Mouse (Mus musculus): ENCODE measurements around the gene Spsb2. TPM values are rescaled to one million over a fixed set of nuclear protein-coding genes. Genes with fewer than 3 reads are reported as not detected.

Spsb2 gene
- 8.7 and 9.1 TPM in 2 replicates for polyA plus RNA-seq (2016; fragmentation: Nextera tagmentation; extraction: Ambion mirVana)

- Histone ChIP-seq H3K9me3 (no peaks in the 10 kb centered on the region), H3K4me1 (replicated peaks) (peaks cover 58% of the 10 kb centered on the region), H3K27me3 (no peaks in the 10 kb centered on the region), H3K36me3 (peaks cover 27% of the 10 kb centered on the region), H3K4me2 (peak within 1 kb of the TSS; percentile 97), H3K4me3 (replicated peaks) (peak within 1 kb of the TSS; percentile 60), H3K9ac (replicated peaks) (peak within 1 kb of the TSS; percentile 68), H3K27ac (peak within 1 kb of the TSS; percentile 92)
- peak; percentile 16 for ATAC-seq (ENCODE audit: insufficient number of reproducible peaks, insufficient read depth, low FRiP score, low TSS enrichment, low read depth)
- 4% methylated on average over 29 of the region's 29 CpGs for WGBS
These were observed at the start of gene Spsb2 for GRCm38 (mm10) chr6:124808358-124809012. Gene Spsb2, plus strand, starts transcription at chr6:124808661.

- peaks cover 26% of the 10 kb centered on the region for H3K27me3 ChIP-seq
- H3K27ac ChIP-seq, result peak overlapping the region; percentile 99
- peak overlapping the region; percentile 44 for H3K9ac ChIP-seq (replicated peaks)
- no peaks in the 10 kb centered on the region for H3K9me3 ChIP-seq
- no peak for ATAC-seq (ENCODE audit: insufficient number of reproducible peaks, insufficient read depth, low FRiP score, low TSS enrichment, low read depth)
- WGBS, result 57% methylated on average over 2 of the region's 2 CpGs
- H3K4me1 ChIP-seq (replicated peaks), result peaks cover 44% of the 10 kb centered on the region
- 0 out of 2 replicates have a peak, but pooled peaks cover 8% of the 10 kb centered on the region for H3K36me3 ChIP-seq
- H3K4me2 ChIP-seq, result peak overlapping the region; percentile 87
- H3K4me3 ChIP-seq (replicated peaks), result peak overlapping the region; percentile 89
These were observed 49.6 kb upstream of the Spsb2 start for GRCm38 (mm10) chr6:124758849-124759232.

GRCm38 (mm10) chr6:124759259-124759658, 49.2 kb upstream of the Spsb2 start:
- Histone ChIP-seq H3K4me3 (replicated peaks) (peak overlapping the region; percentile 89), H3K4me1 (replicated peaks) (peaks cover 40% of the 10 kb centered on the region), H3K27me3 (peaks cover 30% of the 10 kb centered on the region), H3K9me3 (no peaks in the 10 kb centered on the region), H3K4me2 (peak overlapping the region; percentile 87), H3K9ac (replicated peaks) (peak overlapping the region; percentile 44; the same call in 1 of the 2 replicates), H3K36me3 (0 out of 2 replicates have a peak, but pooled peaks cover 3% of the 10 kb centered on the region), H3K27ac (peak overlapping the region; percentile 99)
- 5% methylated on average over 5 of the region's 5 CpGs for WGBS
- no peak for ATAC-seq (ENCODE audit: insufficient number of reproducible peaks, insufficient read depth, low FRiP score, low TSS enrichment, low read depth)

DNA sequence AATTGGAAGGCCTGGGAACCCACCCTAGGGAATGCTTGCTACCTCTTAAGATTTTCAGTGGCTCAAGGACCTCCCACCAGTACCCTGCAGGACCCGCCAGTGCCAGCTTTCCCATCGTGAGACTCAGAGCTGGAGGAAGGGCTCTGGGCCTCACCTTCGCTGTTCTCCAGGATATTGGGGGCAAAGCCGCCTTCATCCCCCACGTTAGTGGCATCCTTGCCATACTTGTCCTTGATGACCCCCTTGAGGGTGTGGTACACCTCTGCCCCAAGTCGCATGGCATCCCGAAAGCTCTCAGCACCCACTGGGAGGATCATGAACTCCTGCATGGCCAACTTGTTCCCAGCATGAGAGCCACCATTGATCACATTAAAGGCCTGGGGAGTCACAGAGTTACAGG, 42.5 kb upstream of the Spsb2 start:
- Histone ChIP-seq H3K27me3 (peaks cover 70% of the 10 kb centered on the region), H3K9ac (replicated peaks) (no peak overlapping the region), H3K9me3 (no peaks in the 10 kb centered on the region), H3K4me1 (replicated peaks) (peaks cover 30% of the 10 kb centered on the region), H3K4me2 (no peak overlapping the region), H3K4me3 (replicated peaks) (no peak overlapping the region), H3K36me3 (no peaks in the 10 kb centered on the region), H3K27ac (no peak overlapping the region)
- WGBS, result 87% methylated on average over 7 of the region's 7 CpGs
- no peak for ATAC-seq (ENCODE audit: insufficient number of reproducible peaks, insufficient read depth, low FRiP score, low TSS enrichment, low read depth)

DNA sequence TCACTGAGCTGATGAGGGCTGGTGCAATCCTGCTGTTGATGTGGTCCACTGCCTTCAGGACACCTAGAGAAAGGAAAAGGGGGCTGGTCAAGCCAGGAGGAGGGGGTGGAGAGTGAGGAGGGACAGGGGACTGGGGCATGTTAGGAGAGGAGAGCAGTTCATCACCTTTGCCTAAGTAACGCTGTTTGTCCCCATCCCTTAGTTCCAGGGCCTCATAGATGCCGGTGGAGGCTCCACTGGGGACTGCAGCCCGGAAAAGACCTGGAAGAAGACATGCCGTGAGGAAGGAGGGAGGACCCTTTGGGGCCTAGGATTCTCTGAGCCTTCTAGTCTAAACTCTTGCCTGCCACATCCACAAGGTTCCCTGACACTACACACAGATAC, 40.9 kb upstream of the Spsb2 start:
- H3K4me3 ChIP-seq (replicated peaks), result no peak overlapping the region

GRCm38 (mm10) chr6:124767920-124768703, 40.3 kb upstream of the Spsb2 start:
- Histone ChIP-seq H3K4me2 (peak overlapping the region; percentile 92), H3K9me3 (no peaks in the 10 kb centered on the region), H3K27me3 (peaks cover 57% of the 10 kb centered on the region), H3K4me1 (replicated peaks) (peaks cover 30% of the 10 kb centered on the region), H3K27ac (no peak overlapping the region), H3K4me3 (replicated peaks) (peak overlapping the region; percentile 58), H3K36me3 (no peaks in the 10 kb centered on the region), H3K9ac (replicated peaks) (0 out of 2 replicates have a peak overlapping the region, but pooled peaks have one; percentile 31)
- ATAC-seq (ENCODE audit: insufficient number of reproducible peaks, insufficient read depth, low FRiP score, low TSS enrichment, low read depth), result no peak
- WGBS, result 30% methylated on average over 19 of the region's 19 CpGs

More for the DNA sequence above, 40.9 kb upstream of the Spsb2 start:
- H3K4me2 ChIP-seq, result 0 out of 2 replicates have a peak overlapping the region, but pooled peaks have one; percentile 92
- no peaks in the 10 kb centered on the region for H3K36me3 ChIP-seq
- peaks cover 59% of the 10 kb centered on the region for H3K27me3 ChIP-seq
- H3K4me1 ChIP-seq (replicated peaks), result peaks cover 30% of the 10 kb centered on the region
- no peak overlapping the region for H3K9ac ChIP-seq (replicated peaks)
- no peak overlapping the region for H3K27ac ChIP-seq
- 55% methylated on average over 4 of the region's 4 CpGs for WGBS
- no peaks in the 10 kb centered on the region for H3K9me3 ChIP-seq
- ATAC-seq (ENCODE audit: insufficient number of reproducible peaks, insufficient read depth, low FRiP score, low TSS enrichment, low read depth), result no peak

DNA sequence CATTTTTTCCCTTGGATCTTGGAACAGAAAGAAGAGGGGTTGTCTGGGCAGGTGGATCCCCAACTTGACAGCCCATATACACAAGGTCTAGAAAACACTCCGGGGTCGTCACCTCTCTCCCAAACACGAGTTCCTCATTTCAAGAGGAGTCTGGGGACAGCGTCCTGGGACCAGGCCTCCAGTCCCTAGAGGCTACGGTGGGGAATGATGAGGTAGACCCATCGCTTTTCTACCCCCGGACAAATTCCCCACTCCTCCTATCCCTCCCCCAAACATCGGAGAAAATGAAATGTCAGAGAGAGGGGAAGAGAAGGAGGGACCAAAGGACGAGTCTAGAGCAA, 39.8 kb upstream of the Spsb2 start:
- H3K9me3 ChIP-seq, result no peaks in the 10 kb centered on the region
- peak overlapping the region; percentile 92 for H3K4me2 ChIP-seq
- no peak overlapping the region for H3K27ac ChIP-seq
- peak; percentile 22; the same call in 1 of the 2 replicates for ATAC-seq (ENCODE audit: insufficient number of reproducible peaks, insufficient read depth, low FRiP score, low TSS enrichment, low read depth)
- H3K4me3 ChIP-seq (replicated peaks), result peak overlapping the region; percentile 58
- peak overlapping the region; percentile 72; the same call in 1 of the 2 replicates for H3K9ac ChIP-seq (replicated peaks)
- 7% methylated on average over 9 of the region's 9 CpGs for WGBS
- H3K36me3 ChIP-seq, result no peaks in the 10 kb centered on the region
- peaks cover 30% of the 10 kb centered on the region for H3K4me1 ChIP-seq (replicated peaks)
- H3K27me3 ChIP-seq, result peaks cover 59% of the 10 kb centered on the region

DNA sequence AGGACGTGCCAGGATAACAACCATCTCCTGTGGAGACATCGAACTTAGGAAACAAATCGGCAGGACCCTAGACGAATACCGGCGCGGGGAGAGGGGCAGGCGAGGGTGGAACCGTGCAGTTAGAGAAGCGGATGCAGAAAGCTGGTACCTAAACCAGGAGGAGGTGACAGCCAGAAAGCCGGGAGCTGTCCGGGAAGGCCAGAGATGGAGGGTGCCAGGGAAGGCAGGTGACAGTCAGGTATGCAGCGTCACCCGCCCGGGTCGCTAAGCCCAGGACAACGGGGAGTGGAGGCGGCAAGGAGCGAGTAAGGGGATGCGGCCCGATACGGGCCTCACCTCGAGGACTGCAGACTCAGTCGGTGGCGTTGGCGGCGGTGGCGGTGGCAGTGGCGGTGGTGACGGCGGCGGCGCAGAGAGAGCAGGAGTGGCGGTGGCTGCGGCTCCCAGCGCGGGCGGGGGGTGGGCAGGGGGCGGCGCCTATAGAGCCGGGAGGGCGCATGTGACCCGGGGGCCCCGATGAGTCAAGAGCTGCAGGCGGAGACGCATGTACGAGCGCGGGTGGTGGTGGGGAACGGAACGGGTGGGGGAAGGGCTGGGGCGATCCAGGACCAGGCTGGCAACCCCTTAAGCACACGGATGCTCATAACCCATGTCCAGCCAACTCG, 39.2 kb upstream of the Spsb2 start, which contains the start of gene Eno2:
TSS of gene Eno2 (minus strand) at position 573 of the 665 bp plus-strand sequence.
- WGBS, result under 1% methylated on average over 54 of the region's 54 CpGs

GRCm38 (mm10) chr6:124770013-124770412, 38.4 kb upstream of the Spsb2 start:
- peaks cover 53% of the 10 kb centered on the region for H3K27me3 ChIP-seq
- WGBS, result 67% methylated on average over 7 of the region's 7 CpGs
- H3K4me1 ChIP-seq (replicated peaks), result peaks cover 30% of the 10 kb centered on the region
- ATAC-seq (ENCODE audit: insufficient number of reproducible peaks, insufficient read depth, low FRiP score, low TSS enrichment, low read depth), result no peak
- H3K27ac ChIP-seq, result no peak overlapping the region
- peak overlapping the region; percentile 72; the same call in 1 of the 2 replicates for H3K9ac ChIP-seq (replicated peaks)
- H3K4me3 ChIP-seq (replicated peaks), result peak overlapping the region; percentile 58
- peak overlapping the region; percentile 92 for H3K4me2 ChIP-seq
- H3K36me3 ChIP-seq, result no peaks in the 10 kb centered on the region
- no peaks in the 10 kb centered on the region for H3K9me3 ChIP-seq

More for the DNA sequence above, 39.2 kb upstream of the Spsb2 start, which contains the start of gene Eno2:
- Histone ChIP-seq H3K4me3 (replicated peaks) (peak within 1 kb of the TSS; percentile 58), H3K36me3 (no peaks in the 10 kb centered on the region), H3K4me2 (peak within 1 kb of the TSS; percentile 92), H3K9ac (replicated peaks) (peak within 1 kb of the TSS; percentile 72), H3K27me3 (peaks cover 53% of the 10 kb centered on the region), H3K27ac (no peak within 1 kb of the TSS), H3K4me1 (replicated peaks) (peaks cover 30% of the 10 kb centered on the region), H3K9me3 (no peaks in the 10 kb centered on the region)
- ATAC-seq (ENCODE audit: insufficient number of reproducible peaks, insufficient read depth, low FRiP score, low TSS enrichment, low read depth), result peak; percentile 67; the same call in 1 of the 2 replicates

GRCm38 (mm10) chr6:124770511-124770910, 38.0 kb upstream of the Spsb2 start:
- WGBS, result 84% methylated on average over 15 of the region's 15 CpGs
- H3K4me2 ChIP-seq, result no peak overlapping the region

More at GRCm38 (mm10) chr6:124770511-124770910, 38.0 kb upstream of the Spsb2 start:
- Histone ChIP-seq H3K4me3 (replicated peaks) (no peak overlapping the region), H3K27ac (no peak overlapping the region), H3K9me3 (no peaks in the 10 kb centered on the region), H3K9ac (replicated peaks) (no peak overlapping the region), H3K36me3 (no peaks in the 10 kb centered on the region), H3K27me3 (peaks cover 53% of the 10 kb centered on the region), H3K4me1 (replicated peaks) (peaks cover 30% of the 10 kb centered on the region)
- ATAC-seq (ENCODE audit: insufficient number of reproducible peaks, insufficient read depth, low FRiP score, low TSS enrichment, low read depth), result no peak

Data from limb, embryonic 12.5 days (tissue).